Mouse (Mus musculus) hindbrain, embryonic 11.5 days (tissue): ENCODE results near the gene Crip3. TPM values are rescaled to one million over a fixed set of nuclear protein-coding genes. Genes with fewer than 3 reads are reported as not detected.
A peak's percentile ranks its signal among the peaks of the same experiment; 100 is the strongest.

ENCODE experiments used
- ATAC-seq: fragments of 200-750 bp; cut with Nextera tagmentation; 2 replicates; pipeline ENCODE4 v1.8.0; 2017; ENCODE audit warnings: mild to moderate bottlenecking, moderate TSS enrichment, moderate library complexity; ENCODE audit not compliant: low FRiP score
- DNase-seq: peaks from one replicate; pipeline ENCODE4 v3.0.0-alpha.2; 2015; ENCODE audit warnings: low spot score
- H3K27ac ChIP-seq: fragments of 300-500 bp; sonication (generic); 2 replicates; pipeline ENCODE4 v1.5.1; 2014; ENCODE audit warnings: mild to moderate bottlenecking, low read depth, low read length
- H3K27me3 ChIP-seq: fragments of 300-500 bp; sonication (generic); 2 replicates; pipeline ENCODE4 v1.6.1; 2014; ENCODE audit warnings: mild to moderate bottlenecking, low read length, moderate library complexity, mixed read lengths; ENCODE audit not compliant: control insufficient read depth, insufficient read depth
- H3K36me3 ChIP-seq: fragments of 300-500 bp; sonication (generic); 2 replicates; pipeline ENCODE4 v1.6.1; 2014; ENCODE audit warnings: mild to moderate bottlenecking, low read length, moderate library complexity, mixed read lengths; ENCODE audit not compliant: control insufficient read depth, insufficient read depth
- H3K4me1 ChIP-seq: fragments of 300-500 bp; sonication (generic); replicated peaks from 2 replicates; pipeline ENCODE4 v1.6.1; 2014; ENCODE audit warnings: low read length, mixed read lengths; ENCODE audit not compliant: control insufficient read depth, insufficient read depth
- H3K4me2 ChIP-seq: fragments of 300-500 bp; sonication (generic); replicated peaks from 2 replicates; pipeline ENCODE4 v1.6.1; 2014; ENCODE audit warnings: mild to moderate bottlenecking, low read depth, low read length
- H3K4me3 ChIP-seq: fragments of 300-500 bp; sonication (generic); 2 replicates; pipeline ENCODE4 v1.5.1; 2014; ENCODE audit warnings: low read depth, low read length
- H3K9ac ChIP-seq: fragments of 300-500 bp; sonication (generic); 2 replicates; pipeline ENCODE4 v1.6.1; 2014; ENCODE audit warnings: low read depth, low read length
- H3K9me3 ChIP-seq: fragments of 300-500 bp; sonication (generic); 2 replicates; pipeline ENCODE4 v1.6.1; 2016; ENCODE audit warnings: low read length; ENCODE audit not compliant: control insufficient read depth
- WGBS: fragments of 180-500 bp; shearing (Covaris S2); extraction: QIAGEN DNeasy Blood & Tissue Kit; methylation state at CpG from one replicate; pipeline ENCODE4 v1.1.7; 2014; 5-methylcytosine and 5-hydroxymethylcytosine counted together
- polyA plus RNA-seq: library from polyadenylated mRNA; unstranded; fragments of >200 nt; fragmentation: Nextera tagmentation; extraction: Ambion mirVana; gene quantifications from 2 replicates; pipeline ENCODE4 v1.2.1, GENCODE M21; 2014

Gene Crip3
- polyA plus RNA-seq, 1 experiment from 2014 or later: 0.86 TPM

- H3K4me2 ChIP-seq: no peak overlapping the region
- H3K36me3 ChIP-seq: no peaks in the 10 kb centered on the region
- no peak overlapping the region for H3K27ac ChIP-seq
- H3K4me1 ChIP-seq: no peaks in the 10 kb centered on the region
- H3K9ac ChIP-seq: no peak overlapping the region
- H3K27me3 ChIP-seq: no peaks in the 10 kb centered on the region
- no peak for DNase-seq
- H3K4me3 ChIP-seq: no peak overlapping the region
- H3K9me3 ChIP-seq: no peaks in the 10 kb centered on the region
- no peak for ATAC-seq
Measured at GRCm38 (mm10) chr17:46419717-46420116, 9.0 kb upstream of the Crip3 start.

GRCm38 (mm10) chr17:46426496-46426895 is 2.2 kb upstream of the Crip3 start:
- Histone ChIP-seq H3K4me1 (no peaks in the 10 kb centered on the region), H3K27ac (no peak overlapping the region), H3K9ac (no peak overlapping the region), H3K4me2 (no peak overlapping the region), H3K27me3 (no peaks in the 10 kb centered on the region), H3K36me3 (no peaks in the 10 kb centered on the region), H3K9me3 (no peaks in the 10 kb centered on the region), H3K4me3 (no peak overlapping the region)
- ATAC-seq: no peak
- DNase-seq: no peak

GRCm38 (mm10) chr17:46433627-46434026 is 4.9 kb downstream of the Crip3 start:
- 5% methylated on average over 17 of the region's 17 CpGs for WGBS
- H3K9ac ChIP-seq: no peak overlapping the region

GRCm38 (mm10) chr17:46436672-46437366 is 8.1 kb downstream of the Crip3 start:
- DNase-seq (peak; percentile 61), ATAC-seq (peak; percentile 74)
- no peaks in the 10 kb centered on the region for H3K36me3 ChIP-seq
- 0 out of 2 replicates have a peak, but pooled peaks cover 2% of the 10 kb centered on the region for H3K27me3 ChIP-seq
- H3K27ac ChIP-seq: no peak overlapping the region
- H3K9me3 ChIP-seq: no peaks in the 10 kb centered on the region
- H3K4me1 ChIP-seq: no peaks in the 10 kb centered on the region
- H3K9ac ChIP-seq: no peak overlapping the region; the same call in 1 of the 2 replicates
- H3K4me2 ChIP-seq: no peak overlapping the region; the same call in 1 of the 2 replicates
- H3K4me3 ChIP-seq: no peak overlapping the region
- 24% methylated on average over 23 of the region's 23 CpGs for WGBS

More at GRCm38 (mm10) chr17:46433627-46434026, 4.9 kb downstream of the Crip3 start:
- Histone ChIP-seq H3K27ac (no peak overlapping the region), H3K4me1 (no peaks in the 10 kb centered on the region), H3K4me3 (no peak overlapping the region), H3K27me3 (0 out of 2 replicates have a peak, but pooled peaks cover 2% of the 10 kb centered on the region), H3K36me3 (no peaks in the 10 kb centered on the region), H3K9me3 (no peaks in the 10 kb centered on the region), H3K4me2 (peak overlapping the region; percentile 18)
- no peak for DNase-seq
- ATAC-seq: peak; percentile 58

- no peak within 1 kb of the TSS for H3K27ac ChIP-seq
- peak within 1 kb of the TSS; percentile 37; the same call in 1 of the 2 replicates for H3K9ac ChIP-seq
- H3K4me1 ChIP-seq: peaks cover 3% of the 10 kb centered on the region; the same call in 1 of the 2 replicates
- H3K9me3 ChIP-seq: no peaks in the 10 kb centered on the region
- DNase-seq: no peak
- no peak for ATAC-seq
- no peak within 1 kb of the TSS for H3K4me2 ChIP-seq
- WGBS: 80% methylated on average over 4 of the region's 4 CpGs
- H3K36me3 ChIP-seq: no peaks in the 10 kb centered on the region
- peaks cover 10% of the 10 kb centered on the region; the same call in 1 of the 2 replicates for H3K27me3 ChIP-seq
- no peak within 1 kb of the TSS for H3K4me3 ChIP-seq
Measured at GRCm38 (mm10) chr17:46438298-46438873, 9.7 kb downstream of the Crip3 start, which contains the start of gene Slc22a7. Gene Slc22a7 (minus strand): TSS chr17:46438457.

GRCm38 (mm10) chr17:46439176-46439575 is 10.4 kb downstream of the Crip3 start:
- Histone ChIP-seq H3K4me2 (no peak overlapping the region), H3K36me3 (no peaks in the 10 kb centered on the region), H3K4me3 (no peak overlapping the region), H3K4me1 (peaks cover 3% of the 10 kb centered on the region; the same call in 1 of the 2 replicates), H3K9ac (no peak overlapping the region), H3K9me3 (no peaks in the 10 kb centered on the region), H3K27me3 (peaks cover 15% of the 10 kb centered on the region), H3K27ac (no peak overlapping the region)
- no peak for ATAC-seq
- 92% methylated on average over 10 of the region's 10 CpGs for WGBS
- DNase-seq: no peak

- WGBS: 3% methylated on average over 45 of the region's 50 CpGs
- peak overlapping the region; percentile 22; the same call in 1 of the 2 replicates for H3K4me3 ChIP-seq
- no peak for ATAC-seq
- 0 out of 2 replicates have a peak overlapping the region, but pooled peaks have one; percentile 11 for H3K9ac ChIP-seq
- H3K4me2 ChIP-seq: peak overlapping the region; percentile 44
- peaks cover 7% of the 10 kb centered on the region for H3K4me1 ChIP-seq
- H3K27ac ChIP-seq: no peak overlapping the region
- no peak for DNase-seq
- peaks cover 28% of the 10 kb centered on the region for H3K27me3 ChIP-seq
- H3K36me3 ChIP-seq: no peaks in the 10 kb centered on the region
- no peaks in the 10 kb centered on the region for H3K9me3 ChIP-seq
Measured at GRCm38 (mm10) chr17:46444839-46445579, 16.3 kb downstream of the Crip3 start.

- 87% methylated on average over 16 of the region's 16 CpGs for WGBS
- Histone ChIP-seq H3K9ac (no peak overlapping the region), H3K36me3 (no peaks in the 10 kb centered on the region), H3K4me1 (peaks cover 7% of the 10 kb centered on the region), H3K4me3 (no peak overlapping the region), H3K27ac (no peak overlapping the region), H3K4me2 (no peak overlapping the region), H3K9me3 (no peaks in the 10 kb centered on the region), H3K27me3 (peaks cover 28% of the 10 kb centered on the region)
- DNase-seq (no peak), ATAC-seq (no peak)
Measured at GRCm38 (mm10) chr17:46446264-46446663, 17.5 kb downstream of the Crip3 start.
